Mouse (Mus musculus): Measurements from ENCODE around the gene Rere.

DNA sequence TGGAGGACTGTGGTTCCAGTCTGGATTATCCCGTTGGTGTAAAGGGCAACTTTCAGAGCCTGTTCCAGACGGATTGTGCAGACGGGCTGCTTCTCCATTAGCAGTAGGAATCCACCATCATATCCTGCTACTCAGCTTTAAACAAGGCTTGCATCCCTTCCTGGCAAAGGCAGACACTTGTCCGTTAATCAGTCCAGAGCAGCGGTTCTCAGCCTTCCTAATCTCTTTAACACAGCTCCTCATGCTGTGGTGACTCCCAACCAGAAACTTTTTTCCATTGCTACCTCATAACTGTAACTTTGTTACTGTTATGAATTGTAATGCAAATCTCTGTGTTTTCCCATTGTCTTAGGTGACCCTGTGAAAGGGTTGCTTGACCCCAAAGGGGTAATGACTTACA is 367.9 kb downstream of the Rere start:
- TF ChIP-seq POLR2A (IDR thresholded peaks at IDR 0.05; ENCODE audit: borderline replicate concordance, control insufficient read depth, low read depth, low read length) = no peak
- TF ChIP-seq CTCF (IDR thresholded peaks at IDR 0.05; ENCODE audit: control insufficient read depth, insufficient read depth, low read length) = no peak

Data from bone marrow, adult 2 months (tissue).